Mouse (Mus musculus) embryonic facial prominence, embryonic 15.5 days (tissue): ENCODE data around the gene Nadk. TPM values are rescaled to one million over a fixed set of nuclear protein-coding genes. Genes with fewer than 3 reads are reported as not detected.

ENCODE experiments used
- ATAC-seq: fragments of 200-750 bp; cut with Nextera tagmentation; 2 replicates; pipeline ENCODE4 v1.8.0; 2017; ENCODE audit warnings: low read depth, moderate TSS enrichment; ENCODE audit not compliant: insufficient number of reproducible peaks, low FRiP score, low TSS enrichment
- H3K27ac ChIP-seq: fragments of 300-500 bp; sonication (generic); replicated peaks from 2 replicates; pipeline ENCODE4 v1.5.1; 2015; ENCODE audit warnings: mild to moderate bottlenecking, inconsistent platforms
- H3K27me3 ChIP-seq: fragments of 300-500 bp; sonication (generic); 2 replicates; pipeline ENCODE4 v1.6.1; 2015; ENCODE audit warnings: inconsistent platforms
- H3K36me3 ChIP-seq: fragments of 300-500 bp; sonication (generic); 2 replicates; pipeline ENCODE4 v1.6.1; 2015; ENCODE audit warnings: mild to moderate bottlenecking, inconsistent platforms
- H3K4me1 ChIP-seq: fragments of 300-500 bp; sonication (generic); 2 replicates; pipeline ENCODE4 v1.6.1; 2015; ENCODE audit warnings: inconsistent platforms
- H3K4me2 ChIP-seq: fragments of 300-500 bp; sonication (generic); replicated peaks from 2 replicates; pipeline ENCODE4 v1.6.1; 2015; ENCODE audit warnings: mild to moderate bottlenecking, inconsistent platforms
- H3K4me3 ChIP-seq: fragments of 300-500 bp; sonication (generic); replicated peaks from 2 replicates; pipeline ENCODE4 v1.5.1; 2015; ENCODE audit warnings: mild to moderate bottlenecking, inconsistent platforms
- H3K9ac ChIP-seq: fragments of 300-500 bp; sonication (generic); 2 replicates; pipeline ENCODE4 v1.6.1; 2015; ENCODE audit warnings: inconsistent platforms
- H3K9me3 ChIP-seq: fragments of 300-500 bp; sonication (generic); replicated peaks from 2 replicates; pipeline ENCODE4 v1.6.1; 2016; ENCODE audit warnings: inconsistent platforms
- WGBS: fragments of 180-500 bp; shearing (Covaris S2); methylation state at CpG from one replicate; pipeline ENCODE4 v1.1.7; 2015; 5-methylcytosine and 5-hydroxymethylcytosine counted together
- polyA plus RNA-seq: library from polyadenylated mRNA; unstranded; fragments of >200 nt; fragmentation: Nextera tagmentation; extraction: Ambion mirVana; gene quantifications from 2 replicates; pipeline ENCODE4 v1.2.1, GENCODE M21; 2015

The Nadk gene
- polyA plus RNA-seq, 1 experiment from 2014 or later = 88.5 TPM

DNA sequence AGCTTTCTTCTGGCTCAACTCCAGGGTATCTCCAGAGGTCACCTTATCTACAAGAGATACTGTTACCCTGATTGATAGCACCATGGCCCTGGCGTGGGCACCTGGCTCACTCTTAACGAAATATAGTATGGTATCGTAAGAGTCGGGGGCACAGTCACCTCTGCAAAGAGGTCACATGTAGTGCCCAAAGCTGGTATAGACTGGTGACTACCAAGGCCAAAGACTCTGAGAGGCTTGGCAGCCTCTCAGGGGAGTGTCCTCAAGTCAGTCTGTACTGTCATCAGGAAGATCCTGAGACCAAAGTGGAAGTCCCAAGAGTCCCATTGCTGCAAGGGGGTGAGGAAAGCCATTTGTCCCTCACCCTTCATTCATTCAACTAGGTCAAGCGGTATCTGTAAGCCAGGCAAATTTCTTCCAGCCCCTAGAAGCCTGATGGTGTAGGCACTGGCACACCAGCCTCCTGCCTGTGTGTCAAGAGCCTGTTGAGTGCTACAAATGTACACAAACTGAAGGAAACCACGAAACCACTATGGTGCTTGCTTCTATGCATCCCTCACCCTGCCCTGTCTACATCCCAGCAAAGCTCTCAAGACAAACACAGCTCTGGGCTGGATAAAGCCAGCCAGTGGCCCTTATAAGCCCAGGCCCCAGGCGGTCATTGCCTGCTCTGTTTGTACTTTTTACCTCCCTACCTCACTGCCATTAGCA, 29.0 kb downstream of the Nadk start:
- H3K9ac ChIP-seq = no peak overlapping the region
- 85% methylated on average over 7 of the region's 7 CpGs for WGBS
- ATAC-seq = no peak
- H3K27me3 ChIP-seq = no peaks in the 10 kb centered on the region
- H3K4me2 ChIP-seq = no peak overlapping the region
- no peak overlapping the region for H3K4me3 ChIP-seq
- H3K36me3 ChIP-seq = peaks cover 48% of the 10 kb centered on the region
- H3K4me1 ChIP-seq = no peaks in the 10 kb centered on the region
- H3K27ac ChIP-seq = no peak overlapping the region
- no peaks in the 10 kb centered on the region for H3K9me3 ChIP-seq

DNA sequence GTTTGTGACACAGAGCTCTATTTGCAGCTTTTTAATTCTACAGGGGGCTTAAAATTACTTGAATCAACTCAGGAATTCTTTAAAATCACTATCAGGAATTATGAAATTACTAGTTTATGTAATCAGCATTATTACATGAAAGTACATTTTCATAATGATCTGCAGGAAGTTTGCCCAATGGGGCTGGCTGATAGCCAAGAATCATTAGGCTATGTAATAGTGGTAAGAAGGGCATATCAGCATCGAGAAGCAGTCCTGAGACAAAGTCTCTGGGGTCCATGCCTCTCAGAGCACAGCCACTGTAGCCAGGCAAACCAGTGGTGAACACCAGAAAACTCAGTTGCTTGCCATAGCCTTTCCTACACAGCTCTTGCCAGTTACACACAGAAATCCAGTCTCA, 31.6 kb downstream of the Nadk start:
- Histone ChIP-seq H3K4me2 (no peak overlapping the region), H3K9me3 (no peaks in the 10 kb centered on the region), H3K27me3 (no peaks in the 10 kb centered on the region), H3K4me3 (no peak overlapping the region), H3K36me3 (peaks cover 22% of the 10 kb centered on the region), H3K4me1 (no peaks in the 10 kb centered on the region), H3K9ac (no peak overlapping the region), H3K27ac (no peak overlapping the region)
- WGBS = 50% methylated on average over 1 of the region's 1 CpGs
- no peak for ATAC-seq

- Histone ChIP-seq H3K9ac (no peak overlapping the region), H3K9me3 (no peaks in the 10 kb centered on the region), H3K36me3 (peaks cover 3% of the 10 kb centered on the region), H3K4me3 (no peak overlapping the region), H3K4me2 (no peak overlapping the region), H3K4me1 (peaks cover 3% of the 10 kb centered on the region; the same call in 1 of the 2 replicates), H3K27me3 (no peaks in the 10 kb centered on the region), H3K27ac (no peak overlapping the region)
- ATAC-seq = no peak
- 82% methylated on average over 3 of the region's 3 CpGs for WGBS
These were observed 33.6 kb downstream of the Nadk start for GRCm38 (mm10) chr4:155595777-155596176.

DNA sequence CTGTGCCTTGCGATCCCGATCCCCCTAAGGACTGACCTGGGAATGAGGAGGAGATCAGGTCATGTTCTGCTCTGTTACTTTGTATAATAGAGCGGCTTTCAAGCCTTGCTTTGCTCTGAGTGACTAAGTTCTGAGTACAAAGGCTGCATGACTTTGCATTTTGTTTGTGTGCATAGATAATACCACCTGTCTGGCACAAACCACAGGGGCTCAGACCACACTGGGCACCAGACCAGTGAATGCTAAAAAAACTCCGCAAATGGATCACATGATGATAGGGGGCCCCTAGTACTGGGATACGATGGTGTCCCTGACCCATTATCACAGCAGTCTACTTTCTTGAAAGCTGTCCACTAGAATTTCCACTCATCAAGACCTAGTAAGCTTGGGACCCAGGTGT, 34.4 kb downstream of the Nadk start:
- no peaks in the 10 kb centered on the region for H3K27me3 ChIP-seq
- ATAC-seq = no peak
- no peak overlapping the region for H3K9ac ChIP-seq
- H3K27ac ChIP-seq = no peak overlapping the region
- no peaks in the 10 kb centered on the region for H3K36me3 ChIP-seq
- WGBS = 78% methylated on average over 5 of the region's 5 CpGs
- H3K4me3 ChIP-seq = no peak overlapping the region
- peaks cover 5% of the 10 kb centered on the region; the same call in 1 of the 2 replicates for H3K4me1 ChIP-seq
- H3K4me2 ChIP-seq = no peak overlapping the region
- no peaks in the 10 kb centered on the region for H3K9me3 ChIP-seq

DNA sequence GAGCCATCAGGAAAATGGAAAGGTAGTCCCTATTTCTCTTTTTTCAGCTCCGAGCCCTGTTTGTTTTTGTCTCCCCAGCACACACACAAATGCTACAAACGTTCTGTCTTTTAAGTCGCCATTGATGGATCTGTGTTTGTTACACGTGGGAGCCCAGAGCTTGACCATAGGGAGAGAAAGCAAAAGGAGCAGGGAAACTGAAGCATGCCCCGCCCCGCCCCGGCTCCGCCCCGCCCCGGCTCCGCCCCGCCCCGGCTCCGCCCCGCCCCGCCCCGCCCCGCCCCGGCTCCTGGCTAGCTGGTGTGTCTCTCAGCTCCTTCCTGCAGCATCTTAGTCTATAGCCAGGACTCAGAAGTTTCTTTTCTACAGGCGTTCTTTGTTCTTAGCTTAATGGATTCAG, 36.4 kb downstream of the Nadk start:
- Histone ChIP-seq H3K4me3 (no peak overlapping the region), H3K9ac (no peak overlapping the region), H3K9me3 (no peaks in the 10 kb centered on the region), H3K4me1 (peaks cover 15% of the 10 kb centered on the region), H3K27me3 (no peaks in the 10 kb centered on the region), H3K27ac (no peak overlapping the region), H3K36me3 (no peaks in the 10 kb centered on the region), H3K4me2 (no peak overlapping the region)
- WGBS = 21% methylated on average over 19 of the region's 20 CpGs
- no peak for ATAC-seq

GRCm38 (mm10) chr4:155599901-155600825, 38.0 kb downstream of the Nadk start:
- H3K27ac ChIP-seq = peak overlapping the region; percentile 99
- ATAC-seq = no peak
- peaks cover 15% of the 10 kb centered on the region for H3K4me1 ChIP-seq
- WGBS = 82% methylated on average over 11 of the region's 11 CpGs
- peak overlapping the region; percentile 88; the same call in 1 of the 2 replicates for H3K9ac ChIP-seq
- H3K36me3 ChIP-seq = peaks cover 5% of the 10 kb centered on the region; the same call in 1 of the 2 replicates
- H3K4me3 ChIP-seq = peak overlapping the region; percentile 95
- peak overlapping the region; percentile 90 for H3K4me2 ChIP-seq
- H3K9me3 ChIP-seq = no peaks in the 10 kb centered on the region
- no peaks in the 10 kb centered on the region for H3K27me3 ChIP-seq

DNA sequence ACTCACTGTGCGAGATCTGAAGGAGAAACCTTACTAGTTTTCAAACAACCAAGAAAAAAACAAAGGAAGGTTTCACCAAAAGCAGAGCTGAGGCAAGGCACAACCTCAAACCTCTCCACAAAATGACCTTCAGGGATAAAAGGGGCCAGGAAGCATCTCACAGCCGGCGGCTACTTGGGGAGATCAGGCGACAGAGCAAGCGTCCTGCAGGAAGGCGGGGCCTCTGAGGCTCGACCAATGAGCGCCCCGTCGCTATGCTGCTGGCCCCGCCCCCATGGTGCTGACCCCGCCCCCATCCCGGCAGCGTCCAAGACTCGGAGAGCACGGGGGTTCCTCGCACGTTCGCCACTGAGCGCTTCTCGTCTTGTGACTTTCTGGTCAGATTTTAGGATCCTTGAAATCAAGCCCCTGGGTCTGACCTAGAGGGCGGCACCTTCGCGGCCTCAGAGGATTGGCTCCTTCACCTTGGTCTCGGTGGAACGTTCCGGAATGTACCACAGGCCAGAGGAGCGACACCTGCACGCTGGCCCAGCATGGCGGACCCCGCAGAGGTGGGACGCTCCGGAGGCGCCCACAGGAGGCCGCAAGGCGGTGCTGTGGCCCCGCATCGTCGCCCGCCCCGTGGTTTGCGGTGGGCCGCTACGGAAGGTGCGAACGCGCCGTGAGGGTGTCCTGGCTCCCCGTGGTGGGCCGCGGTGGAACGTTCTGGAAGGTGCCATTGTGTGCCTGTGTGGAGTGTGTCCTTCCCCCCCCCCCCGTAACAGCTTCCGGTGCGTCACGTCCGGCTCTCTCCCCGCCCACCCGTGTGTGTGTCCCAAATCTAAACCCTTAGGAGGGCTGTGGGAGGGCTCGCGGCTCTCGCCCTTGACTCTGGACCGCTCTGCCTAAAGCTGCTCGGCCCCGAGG, 39.2 kb downstream of the Nadk start, which contains the start of gene Slc35e2:
Gene Slc35e2, plus strand, starts transcription at position 326 of the 906 bp plus-strand sequence.
- peaks cover 10% of the 10 kb centered on the region; the same call in 1 of the 2 replicates for H3K36me3 ChIP-seq
- peak within 1 kb of the TSS; percentile 95 for H3K4me3 ChIP-seq
- no peaks in the 10 kb centered on the region for H3K27me3 ChIP-seq
- under 1% methylated on average over 65 of the region's 65 CpGs for WGBS
- H3K9me3 ChIP-seq = no peaks in the 10 kb centered on the region
- H3K4me2 ChIP-seq = peak within 1 kb of the TSS; percentile 90
- H3K9ac ChIP-seq = peak within 1 kb of the TSS; percentile 88
- H3K27ac ChIP-seq = peak within 1 kb of the TSS; percentile 99
- peak; percentile 94 for ATAC-seq
- H3K4me1 ChIP-seq = peaks cover 15% of the 10 kb centered on the region

GRCm38 (mm10) chr4:155601997-155602456, 39.8 kb downstream of the Nadk start:
- peaks cover 10% of the 10 kb centered on the region; the same call in 1 of the 2 replicates for H3K36me3 ChIP-seq
- H3K9me3 ChIP-seq = no peaks in the 10 kb centered on the region
- H3K4me3 ChIP-seq = peak overlapping the region; percentile 95
- H3K27ac ChIP-seq = peak overlapping the region; percentile 99
- ATAC-seq = peak; percentile 32; the same call in 1 of the 2 replicates
- no peaks in the 10 kb centered on the region for H3K27me3 ChIP-seq
- H3K9ac ChIP-seq = peak overlapping the region; percentile 88
- H3K4me1 ChIP-seq = peaks cover 15% of the 10 kb centered on the region
- WGBS = 1% methylated on average over 31 of the region's 31 CpGs
- peak overlapping the region; percentile 90 for H3K4me2 ChIP-seq

DNA sequence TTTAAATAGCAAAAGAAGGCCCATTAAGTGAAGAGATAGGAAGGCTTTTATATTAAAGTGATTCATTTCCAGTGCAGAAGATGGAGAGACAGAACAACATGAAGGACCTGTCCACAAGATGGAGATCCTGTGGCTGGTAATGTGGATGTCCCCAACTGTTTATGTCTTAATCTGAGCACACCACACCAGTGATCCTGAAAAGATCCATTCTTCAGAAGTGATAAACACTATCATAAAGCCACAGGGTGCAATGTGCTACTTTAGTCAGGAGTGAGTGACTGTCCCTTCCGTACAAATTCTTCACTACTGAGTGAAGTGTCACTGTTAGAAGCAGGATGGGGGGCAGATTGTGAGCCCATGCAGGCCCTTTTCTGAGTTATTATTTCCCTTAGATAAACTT, 40.6 kb downstream of the Nadk start:
- 97% methylated on average over 1 of the region's 1 CpGs for WGBS
- peaks cover 15% of the 10 kb centered on the region for H3K4me1 ChIP-seq
- peak overlapping the region; percentile 95 for H3K4me3 ChIP-seq
- no peaks in the 10 kb centered on the region for H3K9me3 ChIP-seq
- no peaks in the 10 kb centered on the region for H3K27me3 ChIP-seq
- no peak overlapping the region for H3K9ac ChIP-seq
- no peak overlapping the region for H3K27ac ChIP-seq
- peak overlapping the region; percentile 90; the same call in 1 of the 2 replicates for H3K4me2 ChIP-seq
- H3K36me3 ChIP-seq = peaks cover 10% of the 10 kb centered on the region; the same call in 1 of the 2 replicates
- no peak for ATAC-seq

- 92% methylated on average over 6 of the region's 6 CpGs for WGBS
- no peak overlapping the region for H3K9ac ChIP-seq
These were observed 41.6 kb downstream of the Nadk start for GRCm38 (mm10) chr4:155603801-155604200.

More at GRCm38 (mm10) chr4:155603801-155604200, 41.6 kb downstream of the Nadk start:
- Histone ChIP-seq H3K9me3 (no peaks in the 10 kb centered on the region), H3K4me3 (no peak overlapping the region), H3K36me3 (peaks cover 10% of the 10 kb centered on the region; the same call in 1 of the 2 replicates), H3K27ac (no peak overlapping the region), H3K4me1 (peaks cover 15% of the 10 kb centered on the region), H3K27me3 (no peaks in the 10 kb centered on the region), H3K4me2 (no peak overlapping the region)
- no peak for ATAC-seq
